Mouse (Mus musculus): ENCODE data around the gene Tpr. TPM values are rescaled to one million over a fixed set of nuclear protein-coding genes. Genes with fewer than 3 reads are reported as not detected.

Tpr gene
- polyA plus RNA-seq, 1 experiment from 2014 or later: 218 TPM

DNA sequence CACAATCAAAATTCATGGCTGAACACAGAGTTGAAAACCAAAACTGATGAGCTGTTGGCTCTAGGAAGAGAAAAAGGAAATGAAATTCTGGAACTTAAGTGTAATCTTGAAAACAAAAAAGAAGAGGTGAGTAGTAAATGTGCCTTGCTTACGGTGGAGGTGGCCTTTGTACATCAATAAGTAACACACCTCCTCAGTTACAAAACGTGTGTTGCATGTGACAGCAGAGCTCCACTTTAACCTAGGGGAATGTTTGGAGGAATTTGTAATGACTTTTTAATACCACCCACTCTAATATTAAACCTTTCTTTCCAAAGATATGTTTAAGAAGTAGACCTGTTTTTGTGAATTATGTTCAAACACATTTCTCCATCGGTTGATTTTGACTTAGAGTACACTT lies 11.3 kb downstream of the Tpr start:
- 88% methylated on average over 3 of the region's 3 CpGs for WGBS
- peaks cover 72% of the 10 kb centered on the region for H3K36me3 ChIP-seq
- no peak for ATAC-seq (ENCODE audit: insufficient number of reproducible peaks, insufficient read depth, low FRiP score, low TSS enrichment, low read depth)
- H3K27me3 ChIP-seq: no peaks in the 10 kb centered on the region
- no peak overlapping the region for H3K27ac ChIP-seq
- H3K4me2 ChIP-seq: no peak overlapping the region
- H3K9ac ChIP-seq (replicated peaks): no peak overlapping the region
- H3K9me3 ChIP-seq: no peaks in the 10 kb centered on the region
- no peaks in the 10 kb centered on the region for H3K4me1 ChIP-seq (replicated peaks)
- no peak overlapping the region for H3K4me3 ChIP-seq (replicated peaks)

GRCm38 (mm10) chr1:150404555-150404954 lies 11.9 kb downstream of the Tpr start:
- Histone ChIP-seq H3K27ac (no peak overlapping the region), H3K4me2 (no peak overlapping the region), H3K9ac (replicated peaks) (no peak overlapping the region), H3K27me3 (no peaks in the 10 kb centered on the region), H3K9me3 (no peaks in the 10 kb centered on the region), H3K4me1 (replicated peaks) (no peaks in the 10 kb centered on the region), H3K4me3 (replicated peaks) (no peak overlapping the region), H3K36me3 (peaks cover 73% of the 10 kb centered on the region)
- 94% methylated on average over 3 of the region's 3 CpGs for WGBS
- ATAC-seq (ENCODE audit: insufficient number of reproducible peaks, insufficient read depth, low FRiP score, low TSS enrichment, low read depth): no peak

DNA sequence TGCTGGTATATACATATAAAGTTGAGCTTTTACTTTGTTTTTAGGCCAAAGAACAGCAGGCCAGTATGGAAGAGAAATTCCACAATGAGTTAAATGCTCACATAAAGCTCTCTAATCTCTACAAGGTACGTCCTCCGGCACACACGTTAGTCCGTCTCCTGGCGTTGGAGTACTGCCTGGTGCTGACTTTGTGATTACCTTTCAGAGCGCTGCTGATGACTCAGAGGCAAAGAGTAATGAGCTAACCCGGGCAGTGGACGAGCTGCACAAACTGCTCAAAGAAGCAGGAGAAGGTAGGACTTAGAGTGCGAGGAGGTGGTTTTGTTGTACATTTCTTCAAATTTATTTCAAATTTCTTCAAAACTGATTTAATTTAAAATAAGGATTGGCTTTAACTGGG lies 14.6 kb downstream of the Tpr start:
- Histone ChIP-seq H3K36me3 (peaks cover 84% of the 10 kb centered on the region), H3K4me3 (replicated peaks) (no peak overlapping the region), H3K9ac (replicated peaks) (no peak overlapping the region), H3K4me1 (replicated peaks) (no peaks in the 10 kb centered on the region), H3K9me3 (no peaks in the 10 kb centered on the region), H3K27me3 (no peaks in the 10 kb centered on the region), H3K4me2 (no peak overlapping the region), H3K27ac (no peak overlapping the region)
- no peak for ATAC-seq (ENCODE audit: insufficient number of reproducible peaks, insufficient read depth, low FRiP score, low TSS enrichment, low read depth)
- 92% methylated on average over 9 of the region's 9 CpGs for WGBS

- 96% methylated on average over 6 of the region's 6 CpGs for WGBS
- no peak overlapping the region for H3K9ac ChIP-seq (replicated peaks)
- H3K4me2 ChIP-seq: no peak overlapping the region
- no peak overlapping the region for H3K4me3 ChIP-seq (replicated peaks)
- H3K27me3 ChIP-seq: no peaks in the 10 kb centered on the region
- no peak for ATAC-seq (ENCODE audit: insufficient number of reproducible peaks, insufficient read depth, low FRiP score, low TSS enrichment, low read depth)
- no peak overlapping the region for H3K27ac ChIP-seq
- H3K9me3 ChIP-seq: no peaks in the 10 kb centered on the region
- no peaks in the 10 kb centered on the region for H3K4me1 ChIP-seq (replicated peaks)
- H3K36me3 ChIP-seq: peaks cover 88% of the 10 kb centered on the region
Measured at GRCm38 (mm10) chr1:150409996-150410395, 17.4 kb downstream of the Tpr start.

DNA sequence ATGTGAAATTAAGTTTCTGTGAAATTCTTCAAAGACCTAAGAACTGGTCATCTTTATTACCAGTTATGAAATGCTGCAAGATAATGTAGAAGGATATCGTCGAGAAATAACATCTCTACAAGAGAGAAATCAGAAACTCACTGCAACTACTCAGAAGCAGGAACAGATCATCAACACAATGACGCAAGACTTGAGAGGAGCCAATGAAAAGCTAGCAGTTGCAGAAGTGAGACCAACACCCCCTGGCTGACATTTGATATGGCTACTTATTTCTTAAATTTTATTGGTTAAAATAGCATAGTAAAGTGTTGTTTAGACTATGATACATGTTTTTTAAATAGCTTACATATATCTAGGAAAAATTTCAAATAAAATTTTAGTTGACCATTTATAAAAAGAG lies 23.4 kb downstream of the Tpr start:
- H3K36me3 ChIP-seq: peaks cover 79% of the 10 kb centered on the region

GRCm38 (mm10) chr1:150418426-150418825 lies 25.8 kb downstream of the Tpr start:
- Histone ChIP-seq H3K4me1 (replicated peaks) (no peaks in the 10 kb centered on the region), H3K4me3 (replicated peaks) (no peak overlapping the region), H3K4me2 (no peak overlapping the region), H3K27me3 (no peaks in the 10 kb centered on the region), H3K36me3 (peaks cover 79% of the 10 kb centered on the region), H3K9me3 (no peaks in the 10 kb centered on the region), H3K27ac (no peak overlapping the region), H3K9ac (replicated peaks) (no peak overlapping the region)
- WGBS: 93% methylated on average over 4 of the region's 4 CpGs
- no peak for ATAC-seq (ENCODE audit: insufficient number of reproducible peaks, insufficient read depth, low FRiP score, low TSS enrichment, low read depth)

More for the DNA sequence above, 23.4 kb downstream of the Tpr start:
- H3K4me1 ChIP-seq (replicated peaks): no peaks in the 10 kb centered on the region
- H3K27ac ChIP-seq: no peak overlapping the region
- no peak overlapping the region for H3K4me2 ChIP-seq
- 93% methylated on average over 3 of the region's 3 CpGs for WGBS
- no peaks in the 10 kb centered on the region for H3K9me3 ChIP-seq
- H3K9ac ChIP-seq (replicated peaks): no peak overlapping the region
- no peak for ATAC-seq (ENCODE audit: insufficient number of reproducible peaks, insufficient read depth, low FRiP score, low TSS enrichment, low read depth)
- no peaks in the 10 kb centered on the region for H3K27me3 ChIP-seq
- no peak overlapping the region for H3K4me3 ChIP-seq (replicated peaks)

DNA sequence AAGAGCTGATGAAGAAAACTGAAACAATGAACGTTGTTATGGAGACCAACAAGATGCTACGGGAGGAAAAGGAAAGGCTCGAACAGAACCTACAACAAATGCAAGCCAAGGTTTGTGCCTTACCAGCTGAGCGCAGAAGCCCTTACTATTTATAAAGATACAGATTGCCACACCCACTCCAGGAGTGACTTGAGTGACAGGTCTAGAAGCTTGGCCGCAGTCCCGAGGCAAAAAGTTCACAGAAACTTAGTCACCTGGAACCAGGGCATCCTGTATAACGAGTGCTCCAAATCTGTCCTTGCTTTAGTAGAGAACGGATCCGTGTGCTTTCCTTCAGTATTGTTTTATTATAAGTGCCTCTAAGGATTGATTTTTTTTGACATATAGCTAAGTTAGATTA lies 33.0 kb downstream of the Tpr start:
- Histone ChIP-seq H3K4me2 (no peak overlapping the region), H3K27ac (no peak overlapping the region), H3K4me3 (replicated peaks) (no peak overlapping the region), H3K9ac (replicated peaks) (no peak overlapping the region), H3K36me3 (peaks cover 87% of the 10 kb centered on the region), H3K27me3 (no peaks in the 10 kb centered on the region), H3K4me1 (replicated peaks) (no peaks in the 10 kb centered on the region), H3K9me3 (no peaks in the 10 kb centered on the region)
- ATAC-seq (ENCODE audit: insufficient number of reproducible peaks, insufficient read depth, low FRiP score, low TSS enrichment, low read depth): no peak
- 88% methylated on average over 9 of the region's 9 CpGs for WGBS

GRCm38 (mm10) chr1:150426216-150426615 lies 33.6 kb downstream of the Tpr start:
- no peaks in the 10 kb centered on the region for H3K9me3 ChIP-seq
- 57% methylated on average over 3 of the region's 3 CpGs for WGBS
- H3K27me3 ChIP-seq: no peaks in the 10 kb centered on the region
- H3K4me1 ChIP-seq (replicated peaks): no peaks in the 10 kb centered on the region
- H3K9ac ChIP-seq (replicated peaks): no peak overlapping the region
- H3K36me3 ChIP-seq: peaks cover 91% of the 10 kb centered on the region
- no peak overlapping the region for H3K27ac ChIP-seq
- H3K4me2 ChIP-seq: no peak overlapping the region
- no peak for ATAC-seq (ENCODE audit: insufficient number of reproducible peaks, insufficient read depth, low FRiP score, low TSS enrichment, low read depth)
- H3K4me3 ChIP-seq (replicated peaks): no peak overlapping the region

DNA sequence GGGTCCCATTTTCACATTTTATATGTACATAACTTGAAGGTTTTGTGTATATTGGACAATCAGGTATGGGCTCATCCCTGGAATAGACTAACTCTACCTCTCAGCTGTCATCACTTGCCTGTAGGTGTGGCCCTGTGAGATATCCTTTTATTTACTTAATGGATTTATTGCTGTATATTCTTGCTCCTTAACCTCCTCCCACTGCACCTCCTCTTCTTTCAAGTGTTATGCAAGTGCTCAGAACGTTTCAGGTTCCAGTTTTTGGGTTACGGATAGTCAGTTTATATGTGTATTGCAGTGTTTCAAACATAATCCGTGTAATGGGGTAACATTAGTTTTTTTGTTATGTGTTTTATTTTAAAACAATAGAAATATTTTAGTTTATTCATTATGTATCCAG lies 46.0 kb downstream of the Tpr start:
- H3K9ac ChIP-seq (replicated peaks): no peak overlapping the region
- no peaks in the 10 kb centered on the region for H3K27me3 ChIP-seq
- WGBS: 95% methylated on average over 3 of the region's 3 CpGs
- peaks cover 81% of the 10 kb centered on the region for H3K36me3 ChIP-seq
- H3K27ac ChIP-seq: no peak overlapping the region
- no peak overlapping the region for H3K4me2 ChIP-seq
- ATAC-seq (ENCODE audit: insufficient number of reproducible peaks, insufficient read depth, low FRiP score, low TSS enrichment, low read depth): no peak
- H3K9me3 ChIP-seq: no peaks in the 10 kb centered on the region
- H3K4me3 ChIP-seq (replicated peaks): no peak overlapping the region
- no peaks in the 10 kb centered on the region for H3K4me1 ChIP-seq (replicated peaks)

DNA sequence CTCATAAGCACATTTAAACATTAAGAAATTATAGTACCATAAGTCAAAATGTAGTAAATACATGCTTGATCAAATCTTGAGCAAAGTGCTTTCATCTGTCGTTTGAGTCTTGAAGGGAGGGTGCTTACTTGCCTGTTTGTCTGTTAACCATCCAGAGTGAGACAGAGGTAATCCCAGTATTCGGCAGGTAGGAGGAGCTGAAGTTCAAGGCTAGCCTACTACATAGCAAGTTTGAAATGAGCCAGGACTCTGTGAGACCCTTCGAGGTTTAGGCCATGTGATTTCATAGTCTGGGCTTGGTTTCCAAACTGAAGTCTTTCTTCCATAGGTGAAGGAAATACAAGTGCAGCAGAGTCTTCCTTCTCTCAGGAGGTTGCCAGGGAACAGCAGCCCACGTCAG lies 49.1 kb downstream of the Tpr start:
- H3K4me2 ChIP-seq: no peak overlapping the region
- ATAC-seq (ENCODE audit: insufficient number of reproducible peaks, insufficient read depth, low FRiP score, low TSS enrichment, low read depth): no peak
- no peak overlapping the region for H3K27ac ChIP-seq
- no peak overlapping the region for H3K4me3 ChIP-seq (replicated peaks)
- peaks cover 82% of the 10 kb centered on the region for H3K36me3 ChIP-seq
- WGBS: 83% methylated on average over 4 of the region's 4 CpGs
- H3K4me1 ChIP-seq (replicated peaks): no peaks in the 10 kb centered on the region
- H3K9me3 ChIP-seq: no peaks in the 10 kb centered on the region
- no peak overlapping the region for H3K9ac ChIP-seq (replicated peaks)
- no peaks in the 10 kb centered on the region for H3K27me3 ChIP-seq

- Histone ChIP-seq H3K4me2 (no peak overlapping the region), H3K27me3 (no peaks in the 10 kb centered on the region), H3K4me1 (replicated peaks) (no peaks in the 10 kb centered on the region), H3K27ac (no peak overlapping the region), H3K4me3 (replicated peaks) (no peak overlapping the region), H3K9me3 (no peaks in the 10 kb centered on the region), H3K9ac (replicated peaks) (no peak overlapping the region), H3K36me3 (no peaks in the 10 kb centered on the region)
- 84% methylated on average over 5 of the region's 5 CpGs for WGBS
- ATAC-seq (ENCODE audit: insufficient number of reproducible peaks, insufficient read depth, low FRiP score, low TSS enrichment, low read depth): no peak
Measured at GRCm38 (mm10) chr1:150458977-150459376, 66.3 kb downstream of the Tpr start.

DNA sequence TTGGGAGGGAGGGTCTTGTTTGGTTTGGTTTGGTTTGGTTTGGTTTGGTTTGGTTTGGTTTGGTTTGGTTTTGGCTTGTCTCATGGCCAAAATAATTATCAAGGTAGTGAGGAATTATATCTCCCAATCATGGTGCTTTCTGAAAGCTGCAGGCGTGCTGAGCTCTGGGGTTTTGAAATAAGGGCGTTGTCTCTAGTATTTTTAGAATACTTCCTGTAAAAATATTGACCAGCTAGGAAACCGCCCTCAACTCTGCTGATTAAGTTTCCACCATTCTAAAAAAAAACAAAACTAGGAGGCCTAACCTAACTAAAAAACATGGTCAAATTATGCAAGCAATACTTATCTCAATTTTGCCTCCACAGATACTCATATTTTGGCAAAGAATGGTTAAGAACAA lies 67.0 kb downstream of the Tpr start:
- Histone ChIP-seq H3K27me3 (no peaks in the 10 kb centered on the region), H3K9me3 (no peaks in the 10 kb centered on the region), H3K27ac (no peak overlapping the region), H3K4me1 (replicated peaks) (no peaks in the 10 kb centered on the region), H3K36me3 (no peaks in the 10 kb centered on the region), H3K4me2 (no peak overlapping the region), H3K9ac (replicated peaks) (no peak overlapping the region), H3K4me3 (replicated peaks) (no peak overlapping the region)
- no peak for ATAC-seq (ENCODE audit: insufficient number of reproducible peaks, insufficient read depth, low FRiP score, low TSS enrichment, low read depth)
- WGBS: 86% methylated on average over 3 of the region's 3 CpGs

Data from limb, embryonic 12.5 days (tissue).